Mouse (Mus musculus): Measurements from ENCODE around the gene Gm18596. TPM values are rescaled to one million over a fixed set of nuclear protein-coding genes. Genes with fewer than 3 reads are reported as not detected.

Gm18596 gene
- total RNA-seq, 2 experiments from 2014 or later: not detected

DNA sequence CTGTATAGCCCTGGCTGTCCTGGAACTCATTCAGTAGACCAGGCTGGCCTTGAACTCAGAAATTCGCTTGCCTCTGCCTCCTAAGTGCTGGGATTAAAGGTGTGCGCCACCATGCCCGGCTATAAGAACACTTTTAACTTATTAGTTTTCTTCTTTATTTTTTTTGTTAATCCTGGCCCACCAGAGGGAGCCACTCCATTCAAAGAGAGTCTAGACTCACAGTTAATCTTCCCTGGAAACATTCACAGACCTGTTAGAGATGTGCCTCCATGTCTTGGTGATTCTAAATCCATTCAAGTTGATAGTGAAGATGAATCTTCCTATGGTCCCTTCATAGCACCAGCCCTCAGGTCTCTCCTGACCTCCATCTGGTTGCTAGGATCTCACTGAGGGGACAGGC, 32.6 kb downstream of the Gm18596 start:
- DNase-seq: no peak

- DNase-seq: no peak
Observed at GRCm38 (mm10) chr10:77706326-77706725, 36.1 kb downstream of the Gm18596 start, which contains the start of gene Gm10272. Gene Gm10272, plus strand, starts transcription at chr10:77706626.

GRCm38 (mm10) chr10:77697133-77697532, 45.3 kb downstream of the Gm18596 start, which contains the start of gene Gm9508:
Gene Gm9508, minus strand, starts transcription at chr10:77697233.
- DNase-seq: no peak

Other genes starting within 250 kb of the Gm18596 start
- 10 to 100 TPM; 35.1 to 37.4 TPM for gene Fam207a, start 226.9 kb downstream of the Gm18596 start, total RNA-seq (2021)
- 1 to 10 TPM; 3.6 TPM for gene Itgb2, start 212.4 kb downstream of the Gm18596 start, total RNA-seq (2021)
- gene Pttg1ip, start 160.9 kb downstream of the Gm18596 start, total RNA-seq (2021): 10 to 100 TPM; 68.2 to 69.0 TPM
- 100 to 1,000 TPM; 127 TPM for gene Sumo3, start 136.5 kb downstream of the Gm18596 start, total RNA-seq (2021)
- gene Gm49325, start 136.4 kb downstream of the Gm18596 start, total RNA-seq (2021): 10 to 100 TPM; 17.2 to 29.6 TPM
- gene Ube2g2, start 120.4 kb downstream of the Gm18596 start, total RNA-seq (2021): 10 to 100 TPM; 83.8 to 95.4 TPM
- not detected for gene Tspear, start 56.1 kb downstream of the Gm18596 start, total RNA-seq (2021)
- not detected for gene Gm19402, start 51.9 kb downstream of the Gm18596 start, total RNA-seq (2021)
- not detected for gene Gm9508, start 45.4 kb downstream of the Gm18596 start, total RNA-seq (2021)
- gene Gm10272, start 36.0 kb downstream of the Gm18596 start, total RNA-seq (2021): not detected
- gene Gm10024, start 31.2 kb downstream of the Gm18596 start, total RNA-seq (2021): not detected
- not detected for gene Gm10142, start 26.8 kb downstream of the Gm18596 start, total RNA-seq (2021)
- gene Krtap12-1, start 22.0 kb downstream of the Gm18596 start, total RNA-seq (2021): not detected
- not detected for gene Gm10100, start 16.2 kb downstream of the Gm18596 start, total RNA-seq (2021)
- not detected for gene Gm9736, start 8.7 kb upstream of the Gm18596 start, total RNA-seq (2021)
- not detected for gene Gm3233, start 17.0 kb upstream of the Gm18596 start, total RNA-seq (2021)
- gene Gm3238, start 28.7 kb upstream of the Gm18596 start, total RNA-seq (2021): not detected
- not detected for gene Gm7138, start 34.3 kb upstream of the Gm18596 start, total RNA-seq (2021)
- gene Gm3250, start 39.9 kb upstream of the Gm18596 start, total RNA-seq (2021): not detected
- gene Gm7137, start 45.6 kb upstream of the Gm18596 start, total RNA-seq (2021): not detected
- not detected for gene Gm9639, start 52.4 kb upstream of the Gm18596 start, total RNA-seq (2021)
- not detected for gene Gm19668, start 56.5 kb upstream of the Gm18596 start, total RNA-seq (2021)
- not detected for gene Gm9507, start 69.2 kb upstream of the Gm18596 start, total RNA-seq (2021)
- gene Gm2696, start 72.0 kb upstream of the Gm18596 start, total RNA-seq (2021): not detected
- not detected for gene Krtap10-4, start 84.5 kb upstream of the Gm18596 start, total RNA-seq (2021)
- gene Krtap10-10, start 93.3 kb upstream of the Gm18596 start, total RNA-seq (2021): not detected
- not detected for gene Gm36176, start 104.2 kb upstream of the Gm18596 start, total RNA-seq (2021)
- not detected for gene Gm10318, start 110.2 kb upstream of the Gm18596 start, total RNA-seq (2021)
- gene Gm3285, start 119.3 kb upstream of the Gm18596 start, total RNA-seq (2021): not detected
- 1 to 10 TPM; 3.8 to 4.7 TPM for gene Lrrc3, start 159.9 kb upstream of the Gm18596 start, total RNA-seq (2021)
- gene Trpm2, start 227.9 kb upstream of the Gm18596 start, total RNA-seq (2021): 10 to 100 TPM; 30.3 to 40.0 TPM
- gene 1810043G02Rik, start 235.9 kb upstream of the Gm18596 start, total RNA-seq (2021): 10 to 100 TPM; 34.6 to 37.4 TPM

Data from layer of hippocampus, postnatal 36 days (tissue).